Mouse (Mus musculus): Measurements from ENCODE around the gene Cenpe.

Gene Cenpe

GRCm38 (mm10) chr3:135280669-135281415, 68.5 kb downstream of the Cenpe start, which contains the start of gene Bdh2:
Gene Bdh2, plus strand, starts transcription at chr3:135281221.
- DNase-seq (ENCODE audit: low spot score in 2 of 2), result peak; percentile 57 to 76

GRCm38 (mm10) chr3:135281701-135282100, 69.4 kb downstream of the Cenpe start:
- DNase-seq (ENCODE audit: low spot score in 2 of 2), result no peak

- no peak for DNase-seq (ENCODE audit: low spot score in 2 of 2)
These were observed 72.9 kb downstream of the Cenpe start for GRCm38 (mm10) chr3:135285256-135285655.

GRCm38 (mm10) chr3:135285807-135286206, 73.5 kb downstream of the Cenpe start:
- no peak for DNase-seq (ENCODE audit: low spot score in 2 of 2)

- no peak for DNase-seq (ENCODE audit: low spot score in 2 of 2)
These were observed 75.9 kb downstream of the Cenpe start for GRCm38 (mm10) chr3:135288138-135288750.

- no peak for DNase-seq (ENCODE audit: low spot score in 2 of 2)
These were observed 76.8 kb downstream of the Cenpe start for GRCm38 (mm10) chr3:135289148-135289547.

- DNase-seq (ENCODE audit: low spot score in 2 of 2), result peak; percentile 20 to 27
These were observed 78.0 kb downstream of the Cenpe start for GRCm38 (mm10) chr3:135290249-135290894.

- DNase-seq (ENCODE audit: low spot score in 2 of 2), result no peak
These were observed 81.4 kb downstream of the Cenpe start for GRCm38 (mm10) chr3:135293703-135294102.

- DNase-seq (ENCODE audit: low spot score in 2 of 2), result no peak
These were observed 83.2 kb downstream of the Cenpe start for GRCm38 (mm10) chr3:135295559-135295958.

- DNase-seq (ENCODE audit: low spot score in 2 of 2), result no peak
These were observed 86.2 kb downstream of the Cenpe start for GRCm38 (mm10) chr3:135298560-135298959.

- no peak for DNase-seq (ENCODE audit: low spot score in 2 of 2)
These were observed 87.7 kb downstream of the Cenpe start for GRCm38 (mm10) chr3:135300081-135300480.

GRCm38 (mm10) chr3:135304060-135304459, 91.7 kb downstream of the Cenpe start:
- DNase-seq (ENCODE audit: low spot score in 2 of 2), result no peak

GRCm38 (mm10) chr3:135304566-135304965, 92.2 kb downstream of the Cenpe start:
- no peak for DNase-seq (ENCODE audit: low spot score in 2 of 2)

- DNase-seq (ENCODE audit: low spot score in 2 of 2), result no peak
These were observed 95.3 kb downstream of the Cenpe start, which contains the start of gene Slc9b2 for GRCm38 (mm10) chr3:135307411-135308259. Gene Slc9b2, plus strand, starts transcription at chr3:135307700.

- no peak for DNase-seq (ENCODE audit: low spot score in 2 of 2)
These were observed 100.7 kb downstream of the Cenpe start for GRCm38 (mm10) chr3:135312916-135313491.

GRCm38 (mm10) chr3:135313727-135314126, 101.4 kb downstream of the Cenpe start:
- DNase-seq (ENCODE audit: low spot score in 2 of 2), result no peak

- DNase-seq (ENCODE audit: low spot score in 2 of 2), result no peak
These were observed 102.5 kb downstream of the Cenpe start for GRCm38 (mm10) chr3:135314811-135315210.

GRCm38 (mm10) chr3:135315720-135316425, 103.5 kb downstream of the Cenpe start:
- DNase-seq (ENCODE audit: low spot score in 2 of 2), result no peak

- DNase-seq (ENCODE audit: low spot score in 2 of 2), result no peak
These were observed 106.0 kb downstream of the Cenpe start for GRCm38 (mm10) chr3:135318331-135318730.

All from frontal cortex, postnatal 14 days (tissue).